ENCODE assay signal across 10 mouse cellular contexts in the genomic region with DNA sequence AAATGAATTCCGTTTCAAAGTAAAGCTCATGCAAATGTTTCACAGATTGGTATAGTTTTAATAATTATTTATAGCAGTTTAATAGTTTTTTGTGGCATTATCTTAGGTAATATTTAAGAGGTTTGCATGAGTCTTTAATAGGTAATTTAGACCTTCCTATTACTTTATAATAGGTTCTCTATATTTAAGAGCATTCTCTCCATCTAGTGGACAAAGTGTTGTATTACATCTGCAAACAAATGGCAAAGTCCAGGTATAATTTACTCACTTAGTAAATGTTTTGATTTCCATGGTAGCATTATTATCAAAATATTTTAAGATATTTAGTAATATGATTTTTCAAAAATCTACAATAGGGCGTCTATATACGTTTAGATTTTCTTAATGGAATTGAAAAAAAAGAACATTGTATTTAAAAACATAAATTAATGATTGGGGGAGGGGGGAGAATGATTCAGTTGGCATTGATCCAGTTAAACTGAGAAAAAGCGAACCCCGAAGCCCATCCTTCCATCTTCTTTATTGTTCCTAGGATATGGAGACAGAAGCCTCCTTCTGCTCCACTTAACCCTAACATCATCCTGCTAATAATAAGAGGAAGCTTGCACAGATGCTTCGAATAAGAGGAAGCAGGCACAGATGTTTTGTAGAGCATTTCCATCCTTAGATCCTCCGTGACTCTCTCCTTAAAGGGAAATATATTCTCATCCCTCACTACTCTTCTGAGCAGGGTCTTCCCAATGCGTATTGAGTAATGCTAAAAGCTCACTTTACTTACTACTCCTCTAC.
DNase-seq lines count a peak whose midpoint lies in the region; ATAC-seq and TF ChIP-seq lines count a peak whose summit lies in the region.
"Had no signal": no experiment of that assay in that cellular context is flagged by ENCODE, and none has a peak within 500 bp of the region (broad histone marks: within the 10 kb centered on the region; RNA-seq: fewer than 3 reads in every experiment).

No protein-coding gene starts in this region.

- no peak overlapping the region for H3K9ac ChIP-seq in heart, postnatal 0 days (replicated peaks; ENCODE audit: low read depth, low read length)
- H3K9ac ChIP-seq in heart, embryonic 12.5 days, result no peak overlapping the region
- H3K9ac ChIP-seq: stomach, embryonic 15.5 days had no signal

- no peak overlapping the region for H3K4me2 ChIP-seq in heart, postnatal 0 days (ENCODE audit: low read depth, low read length)
- no peak overlapping the region for H3K4me2 ChIP-seq in heart, embryonic 12.5 days
- H3K4me2 ChIP-seq: stomach, embryonic 15.5 days had no signal

- peak; percentile 67 for TF ChIP-seq CTCF in heart, postnatal 0 days (IDR thresholded peaks at IDR 0.05; ENCODE audit: low read depth)

- H3K4me1 ChIP-seq in heart, postnatal 0 days (ENCODE audit: control insufficient read depth, insufficient read depth), result no peaks in the 10 kb centered on the region
- H3K4me1 ChIP-seq in heart, embryonic 12.5 days (replicated peaks), result peaks cover 7% of the 10 kb centered on the region
- H3K4me1 ChIP-seq: stomach, embryonic 15.5 days had no signal

- H3K27ac ChIP-seq in heart, postnatal 0 days (ENCODE audit: low read depth), result no peak overlapping the region
- H3K27ac ChIP-seq in heart, embryonic 12.5 days (ENCODE audit: poor library complexity, severe bottlenecking), result no peak overlapping the region
- H3K27ac ChIP-seq: stomach, embryonic 15.5 days had no signal

- 42% methylated on average over 8 of the region's 8 CpGs for WGBS in heart, postnatal 0 days
- WGBS in heart, embryonic 12.5 days, result 50% methylated on average over 8 of the region's 8 CpGs

- DNase-seq in heart, postnatal 0 days (ENCODE audit: low spot score), result peak; percentile 79
- DNase-seq in thymus, postnatal 0 days (ENCODE audit: low spot score), result peak; percentile 14
- DNase-seq in thymus, adult 18-20 months, result no peak
- DNase-seq in forelimb bud, embryonic 11.5 days (ENCODE audit: low read depth, low spot score), result peak; percentile 46
- DNase-seq in right cerebral cortex, adult 18-20 months, result no peak
- no peak for DNase-seq in frontal cortex, postnatal 14 days (ENCODE audit: low spot score in 2 of 2)
- no peak for DNase-seq in cerebellum, postnatal 4 days (ENCODE audit: low spot score in 2 of 2)

- H3K9me3 ChIP-seq in heart, postnatal 0 days (replicated peaks; ENCODE audit: control insufficient read depth, low read length), result no peaks in the 10 kb centered on the region
- no peaks in the 10 kb centered on the region for H3K9me3 ChIP-seq in heart, embryonic 12.5 days (replicated peaks)
- H3K9me3 ChIP-seq: stomach, embryonic 15.5 days had no signal

- no peak overlapping the region for H3K4me3 ChIP-seq in heart, postnatal 0 days (ENCODE audit: low read depth, low read length)
- no peak overlapping the region for H3K4me3 ChIP-seq in heart, embryonic 12.5 days
- H3K4me3 ChIP-seq: erythroblast, embryonic 14.5 days; stomach, embryonic 15.5 days had no signal

- ATAC-seq in heart, postnatal 0 days (ENCODE audit: insufficient read depth, low read depth), result no peak
- ATAC-seq in heart, embryonic 12.5 days (ENCODE audit: insufficient number of reproducible peaks, low FRiP score), result no peak

- no peak for TF ChIP-seq EP300 in heart, postnatal 0 days (IDR thresholded peaks at IDR 0.05; ENCODE audit: low read depth)

- H3K27me3 ChIP-seq in heart, postnatal 0 days (ENCODE audit: control insufficient read depth, insufficient read depth, low read length), result no peaks in the 10 kb centered on the region
- H3K27me3 ChIP-seq in heart, embryonic 12.5 days (replicated peaks), result no peaks in the 10 kb centered on the region
- H3K27me3 ChIP-seq: stomach, embryonic 15.5 days had no signal

- no peaks in the 10 kb centered on the region for H3K36me3 ChIP-seq in heart, postnatal 0 days (replicated peaks; ENCODE audit: control insufficient read depth, insufficient read depth, low read length)
- H3K36me3 ChIP-seq in heart, embryonic 12.5 days, result peaks cover 5% of the 10 kb centered on the region; the same call in 1 of the 2 replicates
- H3K36me3 ChIP-seq: stomach, embryonic 15.5 days had no signal

Comparison
In these comparisons a context has a peak if more than half of its experiments do, and no peak if none do; other contexts are left out.
1. DNase-seq: peak in heart, postnatal 0 days (single experiment), thymus, postnatal 0 days (single experiment) and forelimb bud, embryonic 11.5 days (single experiment); none in thymus, adult 18-20 months (0 of 2), right cerebral cortex, adult 18-20 months (single experiment), frontal cortex, postnatal 14 days (0 of 2) and cerebellum, postnatal 4 days (0 of 2).